Mouse (Mus musculus) yolk sac, embryonic 10.5 days (tissue): Measurements from ENCODE around the gene Vmn2r29.
A peak's percentile ranks its signal among the peaks of the same experiment; 100 is the strongest.
"Not testable (repeated sequence)": the region's sequence is repeated elsewhere in the genome, so short reads cannot be mapped to it uniquely, and the experiment has no call there.

Experiments used
- DNase-seq: peaks from one replicate; pipeline ENCODE4 v3.0.0-alpha.2; 2017; ENCODE audit warnings: low spot score

The Vmn2r29 gene

GRCm38 (mm10) chr7:7247228-7247627, at the start of gene Vmn2r29:
Gene Vmn2r29, minus strand, starts transcription at chr7:7247328.
- not testable (repeated sequence) for DNase-seq

- DNase-seq, result peak; percentile 6
Measured at GRCm38 (mm10) chr7:7295595-7295994, 48.5 kb upstream of the Vmn2r29 start.

- no peak for DNase-seq
Measured at GRCm38 (mm10) chr7:7281383-7281782, 34.3 kb upstream of the Vmn2r29 start.

GRCm38 (mm10) chr7:7277966-7278567, 30.9 kb upstream of the Vmn2r29 start, which contains the start of gene Gm45844:
Gene Gm45844, minus strand, starts transcription at chr7:7278289.
- peak; percentile 69 for DNase-seq

- peak; percentile 59 for DNase-seq
Measured at GRCm38 (mm10) chr7:7277556-7277955, 30.4 kb upstream of the Vmn2r29 start.

- DNase-seq, result peak; percentile 36
Measured at GRCm38 (mm10) chr7:7209313-7210151, 37.6 kb downstream of the Vmn2r29 start, which contains the start of gene Zfp772. Gene Zfp772, minus strand, starts transcription at chr7:7209998.

- peak; percentile 79 for DNase-seq
Measured at GRCm38 (mm10) chr7:7188191-7188942, 58.8 kb downstream of the Vmn2r29 start.

GRCm38 (mm10) chr7:7187417-7188190, 59.5 kb downstream of the Vmn2r29 start:
- DNase-seq, result peak; percentile 14

GRCm38 (mm10) chr7:7185897-7186296, 61.2 kb downstream of the Vmn2r29 start:
- no peak for DNase-seq
